Mouse (Mus musculus) fibroblast of lung, adult 2 months (primary cell): Measurements from ENCODE around the gene Defb35.
"Not testable (repeated sequence)": the region's sequence is repeated elsewhere in the genome, so short reads cannot be mapped to it uniquely, and the experiment has no call there.

Source experiments
- DNase-seq: peaks from one replicate; pipeline ENCODE4 v3.0.0-alpha.2; 2011; ENCODE audit warnings: low read depth

Gene Defb35

DNA sequence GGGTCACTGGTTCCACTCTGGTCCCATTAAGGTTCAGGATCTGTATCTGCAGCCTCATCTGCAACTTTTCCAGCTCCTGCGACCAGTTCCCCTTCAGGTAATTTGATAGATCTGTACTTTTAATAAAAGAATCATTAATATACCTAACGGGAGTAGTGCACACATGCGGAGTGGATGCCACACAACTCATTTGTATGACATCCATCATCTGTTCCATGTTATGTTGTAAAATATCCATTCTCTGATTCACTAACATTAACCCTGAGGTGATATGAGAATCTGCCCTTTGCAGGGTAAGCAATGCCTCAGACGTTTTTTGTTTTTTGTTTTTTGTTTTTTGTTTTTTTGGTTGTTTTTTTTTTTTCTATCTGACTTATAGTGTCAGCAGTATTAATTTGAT, at the start of gene Defb35:
Gene Defb35, plus strand, starts transcription at position 301 of the 400 bp plus-strand sequence.
- DNase-seq = not testable (repeated sequence)

DNA sequence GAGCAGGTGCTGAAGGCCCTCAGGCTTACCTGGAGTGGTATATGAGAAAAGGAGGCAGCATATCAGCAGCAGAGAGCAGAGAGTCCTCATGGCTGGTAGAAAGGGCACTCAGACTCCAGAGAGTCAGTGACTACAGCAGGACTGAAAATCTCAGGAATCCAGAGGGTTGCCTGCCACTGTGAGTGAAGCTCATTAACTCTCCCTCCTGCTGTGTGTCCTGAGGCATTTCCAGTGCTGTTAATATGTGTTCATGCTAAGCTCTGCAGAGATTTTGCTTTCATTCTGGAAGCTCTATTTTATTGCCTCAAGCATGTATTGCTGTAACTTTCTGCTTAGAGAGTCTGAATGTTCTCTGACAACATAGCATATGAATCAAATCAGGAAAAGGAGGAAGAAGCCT, 31.9 kb upstream of the Defb35 start, which contains the start of gene Defb11:
Gene Defb11, minus strand, starts transcription at position 123 of the 400 bp plus-strand sequence.
- DNase-seq = not testable (repeated sequence)

DNA sequence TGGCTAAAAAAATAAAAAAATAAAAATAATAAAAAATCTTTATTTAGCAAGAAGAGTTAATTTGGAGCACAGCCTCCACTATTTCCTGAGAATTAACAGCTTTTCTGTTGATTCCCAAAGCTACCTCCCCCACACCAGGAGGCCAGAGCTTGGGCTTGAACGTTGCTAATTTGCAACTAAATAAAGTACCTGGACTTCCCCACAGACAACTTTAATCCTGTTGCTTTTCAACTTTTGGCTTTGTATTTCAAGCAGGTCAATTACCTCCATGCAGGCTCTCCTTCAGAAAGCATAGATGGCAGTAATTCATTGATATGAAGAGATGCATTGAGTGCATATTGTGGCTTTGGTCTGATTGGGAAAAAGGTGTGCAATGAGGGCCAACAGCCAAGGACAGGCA, 26.2 kb upstream of the Defb35 start:
- no peak for DNase-seq

DNA sequence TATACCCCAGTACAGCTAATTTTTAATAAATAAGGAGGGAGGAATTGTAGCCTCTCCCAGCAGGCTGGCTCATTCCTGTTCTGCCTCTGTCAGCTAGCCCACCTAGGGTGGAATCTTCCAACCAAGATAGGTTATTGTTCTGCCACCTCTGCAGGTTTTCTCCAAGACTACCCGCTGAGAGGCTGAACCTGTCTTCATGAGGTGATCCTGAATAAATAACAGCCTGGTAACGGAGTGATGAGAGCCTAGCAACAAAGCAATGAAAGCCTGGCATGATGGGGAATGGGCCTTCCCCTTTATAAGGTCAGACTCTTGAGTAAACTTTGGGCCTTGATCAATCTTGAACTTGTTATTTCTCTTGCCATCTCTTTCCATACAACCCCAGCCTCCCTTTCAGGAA, 25.6 kb upstream of the Defb35 start:
- no peak for DNase-seq

DNA sequence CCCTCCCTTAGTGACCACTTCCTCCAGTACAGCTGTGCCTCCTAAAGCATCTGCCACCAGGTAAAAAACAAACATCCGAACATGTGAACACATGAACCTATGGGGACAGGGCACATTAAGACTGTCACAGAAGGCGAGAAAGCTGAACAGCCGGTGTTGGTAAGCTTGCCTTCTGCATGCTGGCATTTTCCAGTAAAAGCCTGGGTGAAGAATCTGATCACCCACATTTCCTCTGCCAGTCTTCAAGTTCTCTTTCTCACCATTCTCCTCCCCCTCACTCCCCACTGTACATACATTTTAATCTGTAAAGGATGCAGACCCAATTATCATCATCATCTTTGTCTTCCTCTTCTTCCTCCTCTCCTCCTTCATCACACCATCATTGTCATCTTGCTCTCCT, 22.5 kb upstream of the Defb35 start:
- DNase-seq = no peak

DNA sequence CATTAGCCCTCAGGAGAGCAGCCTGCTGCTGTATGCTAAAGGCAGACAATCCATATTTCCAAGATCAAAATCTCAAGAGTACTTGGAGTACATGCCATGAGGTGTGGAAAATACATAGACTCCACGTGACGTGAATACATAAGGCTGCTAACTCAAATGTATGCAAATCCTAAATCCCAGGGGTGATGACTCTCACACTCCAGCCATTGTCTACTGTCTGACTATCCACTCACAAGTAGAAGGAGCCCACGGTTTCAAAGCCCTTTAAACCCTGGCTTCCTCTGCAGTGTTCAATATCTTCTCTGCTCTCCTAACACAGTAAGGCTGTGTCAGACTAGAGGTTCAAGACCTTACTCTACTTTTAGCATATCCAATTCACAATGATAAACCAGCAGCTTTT, 7.4 kb upstream of the Defb35 start:
- DNase-seq = not testable (repeated sequence)

DNA sequence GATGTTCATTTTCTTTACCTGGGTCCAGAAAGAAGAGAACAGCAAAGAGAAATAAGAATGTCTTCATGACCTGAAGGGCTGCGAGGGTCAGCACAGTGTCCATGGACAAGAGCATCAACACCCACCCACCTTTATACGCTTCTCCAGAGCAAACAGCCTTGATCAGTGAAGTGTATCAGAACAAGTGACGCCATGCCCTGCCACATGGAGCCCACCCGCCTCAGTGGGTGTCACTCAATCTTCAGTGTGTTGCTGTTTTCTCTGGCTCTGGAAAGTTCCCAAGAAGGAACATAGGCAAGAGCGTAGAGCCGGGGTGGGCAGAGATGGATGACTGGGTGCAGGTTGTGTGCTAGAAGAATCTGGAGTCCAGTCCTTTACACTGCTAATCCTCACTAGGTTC, 5.5 kb upstream of the Defb35 start, which contains the start of gene Defb15:
Gene Defb15, minus strand, starts transcription at position 101 of the 400 bp plus-strand sequence.
- no peak for DNase-seq

DNA sequence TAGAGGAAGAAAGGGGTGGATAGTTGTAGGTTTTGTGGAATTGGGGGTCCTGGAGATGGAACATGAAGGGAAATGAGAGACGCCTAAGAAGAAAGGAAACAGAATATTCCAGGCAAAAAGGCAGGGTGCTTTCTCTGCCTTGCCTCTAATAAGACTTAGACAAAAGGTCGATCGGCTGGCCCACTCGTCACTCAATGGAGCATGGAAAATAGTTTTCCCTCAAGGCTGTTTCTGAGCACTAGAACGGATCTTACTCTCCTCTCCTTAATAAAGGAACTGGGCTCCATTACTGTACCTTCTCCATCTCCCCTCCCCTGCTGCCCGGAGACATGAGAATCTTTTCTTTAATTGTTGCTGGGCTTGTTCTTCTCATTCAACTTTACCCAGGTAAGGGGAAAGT, 8.3 kb downstream of the Defb35 start, which contains the start of gene Defb13:
Gene Defb13, plus strand, starts transcription at position 301 of the 400 bp plus-strand sequence.
- no peak for DNase-seq

DNA sequence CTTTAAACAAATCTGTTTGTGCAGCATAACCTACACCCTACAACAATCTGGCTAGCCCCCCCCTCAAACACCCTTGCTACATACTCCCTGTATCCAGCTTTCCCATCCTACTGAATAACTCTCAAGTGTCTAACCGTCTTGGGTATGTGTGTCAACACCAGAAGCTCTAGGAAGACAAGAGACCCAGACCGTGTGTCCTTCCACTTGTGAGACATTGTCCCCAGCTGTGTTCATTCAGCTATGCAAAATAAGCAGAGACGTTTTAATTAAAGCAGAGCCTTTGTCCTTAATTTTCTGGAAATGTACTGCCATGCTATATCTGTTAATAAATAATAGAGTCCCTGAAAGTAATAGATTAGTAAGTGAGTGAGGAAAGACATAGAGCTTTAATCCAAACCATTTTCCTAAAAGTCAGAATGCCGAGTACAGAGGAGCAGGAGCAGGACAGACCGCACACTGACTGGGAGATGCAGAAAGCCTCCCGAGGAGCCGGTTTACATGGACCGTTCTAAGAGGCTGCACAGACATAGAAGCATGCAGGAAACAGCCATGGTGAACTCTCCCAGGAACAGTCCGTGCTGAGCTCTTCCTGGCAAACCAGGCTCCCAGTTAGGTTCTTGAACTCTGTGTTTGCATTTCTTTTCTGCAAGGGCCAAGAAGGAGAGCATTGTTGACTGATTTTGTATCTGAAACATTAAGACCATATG, 9.3 kb downstream of the Defb35 start:
- no peak for DNase-seq

DNA sequence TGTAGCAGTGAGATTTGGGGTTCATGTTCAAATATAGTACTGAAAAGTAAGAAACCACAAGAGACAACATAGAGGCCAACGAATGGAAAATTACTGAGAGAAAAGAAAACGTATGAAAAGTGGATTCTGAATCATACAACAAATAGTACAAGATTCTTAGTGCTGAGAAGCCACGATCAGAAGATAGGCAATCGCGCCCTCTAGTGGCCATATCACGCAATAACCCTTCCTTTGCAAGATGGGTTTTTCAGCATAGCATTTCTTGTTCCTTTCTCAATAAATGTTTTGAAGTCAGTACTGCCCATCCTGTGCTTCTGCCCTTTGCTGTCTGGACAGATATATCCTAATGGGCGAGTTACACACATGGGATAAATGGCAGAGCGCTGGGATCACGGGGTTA, 17.2 kb downstream of the Defb35 start:
- peak; percentile 2 for DNase-seq

DNA sequence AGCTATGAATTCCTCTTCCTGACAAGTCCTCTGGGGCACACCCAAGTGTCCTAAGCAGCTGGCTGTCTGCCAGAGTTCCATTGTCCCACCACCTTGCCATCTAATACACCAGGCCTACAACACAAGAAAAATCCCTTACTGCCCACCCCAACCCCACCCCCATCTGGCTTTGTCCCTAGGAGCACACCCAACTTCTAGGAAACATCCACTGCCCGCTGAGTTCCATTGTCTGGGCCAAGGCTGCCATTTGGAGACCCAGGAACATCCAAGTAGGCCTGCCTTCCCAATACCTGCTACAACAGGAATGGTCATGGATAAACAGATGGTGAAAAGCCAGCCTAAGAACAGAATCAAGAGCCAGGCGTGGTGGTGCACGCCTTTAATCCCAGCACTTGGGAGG, 18.2 kb downstream of the Defb35 start:
- no peak for DNase-seq

DNA sequence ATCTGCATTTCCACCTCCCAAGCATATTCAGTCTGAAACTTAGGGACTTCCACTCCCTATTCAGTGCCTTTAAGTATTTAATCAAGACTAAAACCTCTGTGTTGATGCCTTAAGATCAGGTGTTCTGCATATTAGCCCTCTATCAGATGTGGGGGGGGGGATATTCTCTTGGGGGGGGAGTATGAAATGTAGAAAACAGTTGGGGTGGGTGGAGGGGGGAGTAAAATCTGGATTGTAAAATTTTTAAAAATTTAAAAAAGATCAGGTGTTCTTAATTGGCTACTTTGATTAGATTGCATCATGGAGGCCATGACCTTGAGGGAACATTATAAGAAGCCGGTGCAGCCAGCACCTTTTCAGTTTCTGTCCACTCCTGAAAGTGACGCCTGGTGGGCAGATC, 20.3 kb downstream of the Defb35 start, which contains the start of gene Fam90a1a:
Gene Fam90a1a, plus strand, starts transcription at position 301 of the 400 bp plus-strand sequence.
- no peak for DNase-seq

DNA sequence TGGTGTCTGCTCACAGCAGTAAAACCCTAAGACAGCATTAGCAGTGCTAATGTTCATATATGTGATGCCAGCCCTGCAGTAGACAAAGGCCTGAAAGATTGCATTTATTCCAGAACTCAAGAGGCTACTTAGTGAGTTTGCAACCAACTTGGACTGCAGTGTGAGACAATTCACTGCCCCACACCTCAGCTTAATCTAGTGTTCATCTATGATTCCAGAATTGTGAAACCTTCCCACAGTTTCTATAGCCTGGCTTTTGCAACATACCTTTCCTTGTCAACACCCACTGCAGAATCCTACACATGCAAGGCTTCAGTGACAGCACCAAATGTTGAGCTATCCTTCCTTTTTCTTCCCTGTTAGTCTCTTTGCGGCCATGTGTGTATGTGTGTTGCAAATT, 28.5 kb downstream of the Defb35 start:
- DNase-seq = no peak

DNA sequence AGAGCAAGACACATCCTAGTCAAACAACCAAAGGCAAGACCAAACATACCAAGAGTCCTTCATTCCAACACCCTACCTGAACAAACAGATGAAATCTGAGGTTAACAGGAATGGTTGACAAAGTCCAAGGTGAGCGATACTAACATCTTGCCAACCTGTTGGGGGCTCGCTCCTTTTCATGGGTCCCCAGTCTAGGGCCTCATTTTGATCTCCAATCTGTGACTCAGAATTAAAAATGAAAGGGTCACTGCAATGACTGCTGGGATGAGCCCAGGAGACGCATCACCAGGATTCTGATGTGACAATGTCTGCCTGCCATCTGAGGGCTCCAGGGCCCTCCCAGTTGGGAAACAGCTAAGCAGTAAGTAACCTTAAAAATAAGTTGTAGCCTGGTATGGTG, 31.3 kb downstream of the Defb35 start, which contains the start of gene Ccdc70:
Gene Ccdc70, plus strand, starts transcription at position 301 of the 400 bp plus-strand sequence.
- no peak for DNase-seq

DNA sequence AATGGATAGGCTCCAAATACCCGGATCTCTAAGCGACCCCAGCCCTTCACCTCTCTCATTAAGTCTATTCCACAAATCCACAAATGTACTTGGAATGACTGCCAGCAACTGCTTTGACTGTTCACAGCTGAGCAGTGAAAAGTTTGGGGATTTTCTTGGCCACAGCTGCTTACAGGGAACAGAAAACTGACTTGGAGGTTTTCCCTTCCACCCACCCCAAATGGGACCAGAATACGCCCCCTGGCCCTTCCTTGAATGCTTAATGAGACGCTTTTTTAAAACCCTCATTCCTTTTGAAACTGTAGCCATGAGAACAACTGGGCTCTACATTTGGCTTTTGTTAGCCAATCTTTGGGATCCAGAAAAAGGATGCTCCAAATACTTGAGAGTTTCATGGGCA, 40.0 kb downstream of the Defb35 start:
- DNase-seq = no peak

DNA sequence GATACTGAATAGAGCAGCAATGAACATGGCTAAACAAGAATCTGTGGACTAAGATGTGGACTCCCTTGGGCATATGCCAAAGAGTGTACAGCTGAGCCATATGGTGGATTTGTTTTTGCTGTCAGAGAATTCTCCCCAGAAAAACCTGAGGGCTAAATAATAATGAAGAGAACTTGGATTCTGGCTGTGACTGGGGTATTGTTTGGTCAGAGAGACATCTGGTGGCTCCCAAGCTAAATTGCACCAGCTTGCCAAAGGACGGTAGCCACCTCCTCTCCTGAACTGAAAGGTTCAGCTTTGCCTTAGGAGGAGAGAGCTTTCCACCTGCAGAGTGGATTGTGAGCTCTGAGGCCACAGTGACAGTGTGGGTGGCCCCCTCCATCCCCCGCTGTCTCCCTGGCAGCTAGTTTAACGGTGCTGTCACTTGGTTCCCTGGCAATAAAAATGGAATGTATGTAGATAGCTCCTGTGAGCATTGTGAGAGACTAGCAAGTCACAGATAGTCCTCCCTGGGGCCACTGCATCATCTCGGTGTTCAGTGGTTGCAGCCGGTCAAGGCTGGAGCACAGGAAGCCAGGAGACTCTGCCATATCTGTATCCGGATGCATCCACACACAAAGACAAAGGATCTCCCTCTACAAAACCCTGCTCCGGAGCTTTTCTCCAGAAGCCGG, 43.6 kb downstream of the Defb35 start:
- DNase-seq = no peak
